Comparison of ENCODE assay signal across 7 mouse cellular contexts in the genomic region with DNA sequence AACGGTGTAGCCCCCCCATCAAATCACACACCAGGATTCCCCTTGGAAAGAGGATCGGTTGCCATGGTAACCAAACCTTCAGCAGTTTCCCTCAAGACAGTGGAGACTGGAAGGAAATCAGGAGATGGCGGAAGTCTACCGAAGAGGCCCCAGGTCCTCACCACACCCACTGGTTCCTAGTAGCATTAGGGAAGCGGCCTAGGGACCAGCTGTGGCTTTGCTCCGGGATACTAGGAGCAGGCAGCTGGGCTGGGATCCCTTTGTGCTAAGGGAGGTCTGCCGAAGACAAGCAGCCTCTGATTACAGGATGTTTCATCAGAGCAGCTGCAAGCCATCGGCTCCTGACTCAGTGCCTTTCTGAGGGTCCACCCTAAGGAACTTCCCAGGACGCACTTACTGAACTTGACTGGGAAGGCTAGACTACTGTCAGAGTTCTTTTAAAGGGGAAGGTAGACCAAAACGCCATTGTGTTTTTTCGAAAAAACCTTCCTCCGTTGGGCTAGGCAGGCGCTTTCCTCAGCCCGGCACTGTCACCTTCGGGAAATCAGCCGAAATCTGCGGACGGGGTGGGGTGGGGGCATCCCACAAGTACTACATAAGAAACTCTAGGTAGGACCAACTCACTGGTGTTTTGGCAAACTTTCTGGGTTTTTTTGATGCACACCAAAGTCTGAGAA.
DNase-seq lines count a peak whose midpoint lies in the region; ATAC-seq lines count a peak whose summit lies in the region.

No protein-coding gene starts in this region.

- H3K27ac ChIP-seq in hindbrain, embryonic 13.5 days = peak overlapping the region; percentile 45
- peak overlapping the region; percentile 35; the same call in 1 of the 2 replicates for H3K27ac ChIP-seq in stomach, embryonic 15.5 days

- peak overlapping the region; percentile 19; the same call in 1 of the 2 replicates for H3K9ac ChIP-seq in hindbrain, embryonic 13.5 days
- no peak overlapping the region for H3K9ac ChIP-seq in stomach, embryonic 15.5 days

- H3K4me3 ChIP-seq in hindbrain, embryonic 13.5 days = no peak overlapping the region
- no peak overlapping the region for H3K4me3 ChIP-seq in stomach, embryonic 15.5 days (replicated peaks)

- DNase-seq in 3T3-L1 (ENCODE audit: low read depth, low spot score) = peak; percentile 56
- peak; percentile 50 for DNase-seq in NIH3T3 (ENCODE audit: low read depth)
- peak; percentile 23 to 34 for DNase-seq in gastrocnemius, adult 8-10 months (ENCODE audit: low spot score in 2 of 2)
- peak; percentile 19 for DNase-seq in lung, postnatal 14 days

- peak; percentile 74 for ATAC-seq in hindbrain, embryonic 13.5 days (ENCODE audit: low FRiP score)
- ATAC-seq in stomach, embryonic 15.5 days (ENCODE audit: insufficient read depth, low FRiP score, low read depth) = peak; percentile 72; the same call in 1 of the 2 replicates
- no peak for ATAC-seq in megakaryocyte-erythroid progenitor cell, adult 5-6 weeks (replicated peaks; ENCODE audit: low FRiP score, low TSS enrichment, poor library complexity, severe bottlenecking)

- no peaks in the 10 kb centered on the region for H3K36me3 ChIP-seq in hindbrain, embryonic 13.5 days
- no peaks in the 10 kb centered on the region for H3K36me3 ChIP-seq in stomach, embryonic 15.5 days

- H3K4me2 ChIP-seq in hindbrain, embryonic 13.5 days = peak overlapping the region; percentile 35
- H3K4me2 ChIP-seq in stomach, embryonic 15.5 days = peak overlapping the region; percentile 30

- no peaks in the 10 kb centered on the region for H3K9me3 ChIP-seq in hindbrain, embryonic 13.5 days
- no peaks in the 10 kb centered on the region for H3K9me3 ChIP-seq in stomach, embryonic 15.5 days

- WGBS in hindbrain, embryonic 13.5 days = 26% methylated on average over 18 of the region's 18 CpGs
- WGBS in stomach, embryonic 15.5 days = 31% methylated on average over 18 of the region's 18 CpGs

- peaks cover 18% of the 10 kb centered on the region for H3K4me1 ChIP-seq in hindbrain, embryonic 13.5 days (replicated peaks)
- no peaks in the 10 kb centered on the region for H3K4me1 ChIP-seq in stomach, embryonic 15.5 days

- 0 out of 2 replicates have a peak, but pooled peaks cover 3% of the 10 kb centered on the region for H3K27me3 ChIP-seq in hindbrain, embryonic 13.5 days
- H3K27me3 ChIP-seq in stomach, embryonic 15.5 days (replicated peaks) = peaks cover 8% of the 10 kb centered on the region
